Mouse (Mus musculus) midbrain, embryonic 13.5 days (tissue): ENCODE results near the gene Sco1. TPM values are rescaled to one million over a fixed set of nuclear protein-coding genes. Genes with fewer than 3 reads are reported as not detected.

Experiments
- ATAC-seq: fragments of 200-750 bp; cut with Nextera tagmentation; 2 replicates; pipeline ENCODE4 v1.8.0; 2017; ENCODE audit warnings: mild to moderate bottlenecking, moderate TSS enrichment, moderate library complexity
- H3K27ac ChIP-seq: fragments of 300-500 bp; sonication (generic); 2 replicates; pipeline ENCODE4 v1.5.1; 2015; ENCODE audit warnings: inconsistent platforms, mild to moderate bottlenecking, moderate library complexity
- H3K27me3 ChIP-seq: fragments of 300-500 bp; sonication (generic); 2 replicates; pipeline ENCODE4 v1.6.1; 2015; ENCODE audit warnings: mild to moderate bottlenecking, inconsistent platforms
- H3K36me3 ChIP-seq: fragments of 300-500 bp; sonication (generic); 2 replicates; pipeline ENCODE4 v1.6.1; 2015; ENCODE audit warnings: mild to moderate bottlenecking, inconsistent platforms
- H3K4me1 ChIP-seq: fragments of 300-500 bp; sonication (generic); replicated peaks from 2 replicates; pipeline ENCODE4 v1.6.1; 2015; ENCODE audit warnings: inconsistent platforms
- H3K4me2 ChIP-seq: fragments of 300-500 bp; sonication (generic); replicated peaks from 2 replicates; pipeline ENCODE4 v1.6.1; 2015; ENCODE audit warnings: moderate library complexity, mild to moderate bottlenecking, inconsistent platforms
- H3K4me3 ChIP-seq: fragments of 300-500 bp; sonication (generic); replicated peaks from 2 replicates; pipeline ENCODE4 v1.5.1; 2015; ENCODE audit warnings: mild to moderate bottlenecking, inconsistent platforms
- H3K9ac ChIP-seq: fragments of 300-500 bp; sonication (generic); replicated peaks from 2 replicates; pipeline ENCODE4 v1.6.1; 2015; ENCODE audit warnings: mild to moderate bottlenecking, inconsistent platforms
- H3K9me3 ChIP-seq: fragments of 300-500 bp; sonication (generic); 2 replicates; pipeline ENCODE4 v1.6.1; 2016; ENCODE audit warnings: mild to moderate bottlenecking, inconsistent platforms
- WGBS: fragments of 180-500 bp; shearing (Covaris S2); methylation state at CpG from one replicate; pipeline ENCODE4 v1.1.7; 2015; 5-methylcytosine and 5-hydroxymethylcytosine counted together
- microRNA-seq: library from miRNA; unstranded; fragments of <30 nt; microRNA quantifications from one replicate; pipeline ENCODE4, GENCODE M21; 2016
- polyA plus RNA-seq: library from polyadenylated mRNA; unstranded; fragments of >200 nt; fragmentation: Nextera tagmentation; extraction: Ambion mirVana; gene quantifications from 2 replicates; pipeline ENCODE4 v1.2.1, GENCODE M21; 2015

Gene Sco1
- polyA plus RNA-seq, 1 experiment from 2014 or later: 16.4 TPM

GRCm38 (mm10) chr11:67110168-67110948 lies 57.9 kb downstream of the Sco1 start:
- Histone ChIP-seq H3K4me2 (no peak overlapping the region), H3K9ac (no peak overlapping the region), H3K4me1 (no peaks in the 10 kb centered on the region), H3K36me3 (no peaks in the 10 kb centered on the region), H3K4me3 (no peak overlapping the region), H3K27me3 (peaks cover 13% of the 10 kb centered on the region), H3K9me3 (no peaks in the 10 kb centered on the region), H3K27ac (no peak overlapping the region)
- 32% methylated on average over 5 of the region's 5 CpGs for WGBS
- peak; percentile 71 for ATAC-seq

- H3K27ac ChIP-seq: no peak overlapping the region
- H3K9ac ChIP-seq: no peak overlapping the region
- no peak overlapping the region for H3K4me2 ChIP-seq
- H3K4me1 ChIP-seq: no peaks in the 10 kb centered on the region
- H3K4me3 ChIP-seq: no peak overlapping the region
- no peaks in the 10 kb centered on the region for H3K36me3 ChIP-seq
- WGBS: 23% methylated on average over 11 of the region's 11 CpGs
- peaks cover 13% of the 10 kb centered on the region for H3K27me3 ChIP-seq
- peak; percentile 70 for ATAC-seq
- H3K9me3 ChIP-seq: no peaks in the 10 kb centered on the region
Observed at GRCm38 (mm10) chr11:67112019-67112850, 59.8 kb downstream of the Sco1 start.

DNA sequence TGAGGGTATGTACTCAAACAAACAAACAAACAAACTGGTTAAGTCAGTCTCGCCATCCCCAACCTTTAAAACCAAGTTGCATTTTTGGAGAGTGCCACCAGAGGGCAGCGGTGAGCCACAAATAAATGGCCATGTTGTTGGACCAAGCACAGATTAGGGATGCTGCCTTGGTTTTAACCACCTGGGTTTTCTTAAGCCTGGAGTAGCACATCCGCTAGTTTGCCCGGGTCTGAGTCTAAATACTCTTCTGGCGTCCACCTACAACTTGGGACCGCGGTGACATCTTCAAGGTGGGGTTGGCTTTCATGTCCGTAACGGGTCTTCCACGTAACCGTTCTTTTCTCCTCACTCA lies 60.4 kb downstream of the Sco1 start:
- ATAC-seq: peak; percentile 28; the same call in 1 of the 2 replicates
- 46% methylated on average over 11 of the region's 11 CpGs for WGBS

DNA sequence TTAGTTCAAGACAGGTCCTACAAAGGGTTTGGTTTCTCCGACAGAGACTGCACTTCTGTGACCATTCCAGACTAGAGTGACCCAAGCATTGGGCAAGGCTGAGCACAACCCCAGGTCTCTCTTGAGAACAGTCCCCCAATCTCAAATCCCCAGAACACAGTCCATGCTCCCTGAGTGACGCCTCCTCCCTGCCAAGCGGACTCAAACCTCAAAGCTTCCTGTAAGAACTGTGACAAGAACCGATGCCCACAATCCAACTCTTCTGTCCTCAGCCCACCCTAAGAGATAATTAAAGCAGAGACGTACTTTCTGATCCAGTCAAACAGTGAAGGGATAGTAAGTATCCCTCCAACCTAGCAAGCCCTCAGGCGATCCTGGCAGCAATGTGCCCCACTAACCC lies 60.9 kb downstream of the Sco1 start:
- no peak overlapping the region for H3K4me3 ChIP-seq
- H3K36me3 ChIP-seq: no peaks in the 10 kb centered on the region
- peaks cover 13% of the 10 kb centered on the region for H3K27me3 ChIP-seq
- peak; percentile 48; the same call in 1 of the 2 replicates for ATAC-seq
- 93% methylated on average over 6 of the region's 6 CpGs for WGBS
- H3K27ac ChIP-seq: no peak overlapping the region
- no peak overlapping the region for H3K9ac ChIP-seq
- H3K4me2 ChIP-seq: no peak overlapping the region
- no peaks in the 10 kb centered on the region for H3K9me3 ChIP-seq
- no peaks in the 10 kb centered on the region; the same call in 1 of the 2 replicates for H3K4me1 ChIP-seq

More for the DNA sequence above, 60.4 kb downstream of the Sco1 start:
- H3K27me3 ChIP-seq: peaks cover 13% of the 10 kb centered on the region
- no peaks in the 10 kb centered on the region for H3K36me3 ChIP-seq
- H3K9ac ChIP-seq: no peak overlapping the region
- no peaks in the 10 kb centered on the region for H3K4me1 ChIP-seq
- H3K4me3 ChIP-seq: no peak overlapping the region
- no peak overlapping the region for H3K4me2 ChIP-seq
- no peaks in the 10 kb centered on the region for H3K9me3 ChIP-seq
- H3K27ac ChIP-seq: no peak overlapping the region

GRCm38 (mm10) chr11:67114261-67114660 lies 61.8 kb downstream of the Sco1 start:
- Histone ChIP-seq H3K4me3 (no peak overlapping the region), H3K27ac (no peak overlapping the region), H3K4me1 (peaks cover under 1% of the 10 kb centered on the region; the same call in 1 of the 2 replicates), H3K36me3 (no peaks in the 10 kb centered on the region), H3K4me2 (no peak overlapping the region), H3K9me3 (no peaks in the 10 kb centered on the region), H3K27me3 (peaks cover 12% of the 10 kb centered on the region), H3K9ac (no peak overlapping the region)
- 90% methylated on average over 5 of the region's 5 CpGs for WGBS
- no peak for ATAC-seq

DNA sequence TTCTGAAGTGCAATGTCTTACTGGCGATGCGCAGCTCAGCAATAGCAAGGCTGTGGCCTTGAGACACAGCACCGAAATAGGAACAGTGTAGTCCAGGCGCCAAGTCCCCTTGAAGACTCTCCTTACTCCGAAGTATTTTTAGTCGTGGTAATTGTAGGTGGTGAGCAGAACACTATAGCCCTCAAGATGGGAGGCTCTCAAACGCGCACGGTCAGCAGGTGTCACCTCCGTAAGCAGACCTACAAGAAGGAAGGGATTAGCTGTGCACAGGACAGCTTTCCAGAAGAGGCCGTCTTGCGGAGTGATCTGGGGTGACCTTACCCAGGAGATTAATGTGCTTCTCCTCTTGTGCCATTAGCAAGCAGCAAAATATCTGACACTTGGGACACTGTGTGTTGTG lies 62.4 kb downstream of the Sco1 start:
- no peak overlapping the region for H3K27ac ChIP-seq
- no peak for ATAC-seq
- H3K4me2 ChIP-seq: no peak overlapping the region
- peaks cover 7% of the 10 kb centered on the region for H3K4me1 ChIP-seq
- no peak overlapping the region for H3K9ac ChIP-seq
- H3K27me3 ChIP-seq: peaks cover 10% of the 10 kb centered on the region; the same call in 1 of the 2 replicates
- no peak overlapping the region for H3K4me3 ChIP-seq
- no peaks in the 10 kb centered on the region for H3K36me3 ChIP-seq
- no peaks in the 10 kb centered on the region for H3K9me3 ChIP-seq
- 91% methylated on average over 12 of the region's 12 CpGs for WGBS

Small RNA genes within 50 kb of the gene (microRNA-seq; reads per million reads assigned to microRNA genes)
- gene Mir6923: not detected

Other genes starting within 250 kb of the Sco1 start
- gene Pirt, start 140.7 kb upstream of the Sco1 start, polyA plus RNA-seq: 0.85 and 1.2 TPM in 2 replicates
- not detected in 2 replicates for gene Tmem238l, start 96.0 kb upstream of the Sco1 start, polyA plus RNA-seq
- 0.89 and 0.93 TPM in 2 replicates for gene Tmem220, start 27.5 kb upstream of the Sco1 start, polyA plus RNA-seq
- 37.0 and 38.5 TPM in 2 replicates for gene Adprm, start 76 bp upstream of the Sco1 start, polyA plus RNA-seq
- gene Myh3, start 25.6 kb downstream of the Sco1 start, polyA plus RNA-seq: 0.35 and 0.39 TPM in 2 replicates
- not detected in 2 replicates for gene Myh2, start 118.4 kb downstream of the Sco1 start, polyA plus RNA-seq
- not detected in 2 replicates for gene Myh1, start 147.4 kb downstream of the Sco1 start, polyA plus RNA-seq
- not detected in 2 replicates for gene Myh4, start 185.4 kb downstream of the Sco1 start, polyA plus RNA-seq
- 0.54 and 0.75 TPM in 2 replicates for gene Myh8, start 224.5 kb downstream of the Sco1 start, polyA plus RNA-seq